Mouse (Mus musculus) lung, adult 2 months (tissue): Measurements from ENCODE around the gene Pithd1.

Experiments
- CTCF ChIP-seq: fragments of 200-500 bp; IDR thresholded peaks from 2 replicates; pipeline ENCODE4 v1.5.1; 2011; ENCODE audit warnings: mild to moderate bottlenecking, low read length, control low read depth; ENCODE audit not compliant: insufficient read depth
- POLR2A ChIP-seq: fragments of 200-500 bp; IDR thresholded peaks from 2 replicates; pipeline ENCODE4 v1.6.1; 2011; ENCODE audit warnings: low read depth, mild to moderate bottlenecking, control low read depth, low read length, borderline replicate concordance; ENCODE audit errors: extremely low read depth

DNA sequence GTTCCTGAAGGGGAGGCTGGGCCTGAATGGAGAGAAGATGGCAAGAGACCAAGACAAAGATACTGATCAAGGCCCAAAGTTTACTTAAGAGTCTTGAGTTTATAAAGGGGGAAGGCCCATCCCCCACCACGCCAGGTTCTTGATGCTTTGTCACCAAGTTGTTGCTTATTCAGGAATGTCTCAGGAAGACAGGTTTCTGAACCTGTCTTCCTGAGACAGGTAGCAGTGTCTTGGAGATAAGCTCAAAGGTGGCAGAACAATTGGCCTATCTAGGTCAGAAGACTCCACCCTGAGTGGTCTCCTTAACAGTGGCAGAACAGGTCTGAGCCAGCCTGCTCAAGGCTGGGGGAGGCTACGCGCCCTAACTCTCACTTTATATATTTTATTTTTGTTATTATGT is 60.2 kb downstream of the Pithd1 start:
- no peak for TF ChIP-seq CTCF
- no peak for TF ChIP-seq POLR2A
